Mouse (Mus musculus): ENCODE measurements at regions not wholly inside any gene's neighbourhood (a gene's known extent, or its start where the extent isn't known, plus 50 kb on each side); places are given as distances from the start of the nearest gene placed in this dataset.

DNA sequence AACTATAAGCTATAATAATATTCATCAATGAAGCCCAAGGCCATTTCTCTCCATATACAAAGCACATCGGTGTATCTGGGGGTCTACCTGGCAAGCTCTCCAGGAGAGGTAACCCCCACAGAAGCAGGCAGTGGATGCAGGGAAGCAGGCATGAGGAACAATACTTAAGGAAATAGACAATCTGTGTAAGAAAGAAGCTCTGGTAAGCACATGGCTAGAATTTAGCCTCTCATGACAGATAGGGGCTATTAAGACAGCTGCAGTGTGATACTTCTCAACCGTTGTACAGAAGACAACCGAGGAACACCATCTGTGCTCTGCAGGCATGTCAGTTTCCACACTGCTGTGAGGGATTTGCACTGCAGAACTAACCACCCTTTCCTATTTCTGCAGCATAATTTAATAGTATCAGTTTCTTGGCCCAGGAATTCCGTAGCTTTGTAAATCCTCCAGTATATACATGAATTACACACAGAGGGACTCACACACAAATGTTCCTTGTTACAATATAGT, 108.1 kb upstream of the Lpar1 start:
- no peak for DNase-seq

DNA sequence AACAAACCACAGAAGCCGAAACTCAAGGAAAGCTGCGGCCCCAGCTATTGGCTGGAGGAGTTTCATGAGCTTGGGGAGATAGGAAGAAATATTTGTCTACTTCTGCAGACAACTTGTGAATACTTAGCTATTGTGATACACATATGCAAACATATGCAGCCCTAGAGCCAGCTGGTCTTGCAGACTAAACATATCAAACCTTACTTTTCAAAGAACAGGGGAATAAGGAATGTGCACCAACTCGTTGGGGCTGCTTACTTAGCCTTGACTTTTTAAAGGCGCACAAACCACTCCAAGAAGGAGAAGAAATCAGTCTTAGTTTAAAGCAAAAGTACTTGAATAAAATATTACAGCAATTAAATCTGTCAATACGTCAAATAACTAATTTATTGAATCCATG, 106.8 kb upstream of the Lpar1 start:
- DNase-seq: no peak

DNA sequence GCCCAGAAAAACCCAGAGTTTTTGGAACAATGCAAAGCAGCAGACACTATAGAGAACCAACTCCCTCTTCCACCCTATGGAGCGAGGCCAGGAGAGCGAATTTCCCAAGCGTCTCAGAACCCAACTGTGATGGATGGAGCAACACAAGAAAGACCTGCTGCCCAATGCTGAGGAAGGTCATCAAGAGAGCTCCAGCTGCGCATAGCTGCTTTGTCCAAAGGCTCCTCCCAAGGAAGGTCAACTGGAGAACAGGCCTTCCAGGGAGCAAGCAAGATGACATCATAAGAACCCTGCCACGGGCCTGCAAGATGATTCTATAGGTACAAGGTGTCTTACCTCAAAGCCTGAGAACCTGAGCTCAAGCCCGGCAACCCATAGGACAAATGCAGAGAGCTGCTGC, 104.5 kb upstream of the Lpar1 start:
- no peak for DNase-seq

DNA sequence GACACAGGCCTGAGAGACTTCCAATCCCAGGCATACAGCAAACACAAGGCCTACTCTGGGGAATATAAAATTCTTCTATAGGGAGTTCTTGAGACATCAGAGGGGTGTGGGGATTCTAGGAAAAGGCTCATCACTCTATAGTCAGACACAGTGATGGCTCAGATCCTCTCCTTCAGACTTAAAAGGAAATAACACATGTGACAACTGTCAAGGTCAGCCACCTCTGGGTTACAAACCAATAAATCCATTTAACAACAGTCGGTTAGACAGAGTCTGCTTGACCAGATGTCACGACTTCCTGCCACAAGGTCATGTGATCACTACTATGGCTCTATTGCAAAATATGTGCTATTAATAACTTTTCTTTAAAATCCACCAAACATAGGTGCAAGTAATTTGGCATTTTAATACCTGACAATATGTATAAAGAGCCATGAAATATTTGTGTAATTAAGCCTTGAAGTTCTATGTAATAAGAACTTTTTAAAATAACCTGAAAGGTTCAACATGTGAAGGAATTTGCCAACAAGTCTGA, 94.1 kb upstream of the Lpar1 start:
- no peak for DNase-seq

DNA sequence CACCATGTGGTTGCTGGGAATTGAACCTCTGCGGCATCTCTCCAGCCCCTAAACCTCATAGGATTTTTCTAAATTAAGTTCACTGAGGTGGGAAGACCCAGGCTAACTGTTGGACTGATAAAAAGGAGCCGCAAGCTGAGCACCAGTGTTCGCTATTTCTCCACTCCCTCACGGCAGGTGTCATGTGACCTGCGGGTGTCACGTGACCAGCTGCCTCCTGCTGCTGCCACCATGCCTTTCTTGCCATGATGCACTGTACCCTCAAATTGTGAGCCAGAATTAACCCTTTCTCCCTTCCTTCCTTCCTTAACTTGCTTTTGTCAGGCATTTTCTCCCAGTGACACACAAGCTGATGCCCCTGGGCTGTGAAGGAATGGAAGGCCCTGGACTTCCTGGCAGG, 93.1 kb upstream of the Lpar1 start:
- no peak for DNase-seq

DNA sequence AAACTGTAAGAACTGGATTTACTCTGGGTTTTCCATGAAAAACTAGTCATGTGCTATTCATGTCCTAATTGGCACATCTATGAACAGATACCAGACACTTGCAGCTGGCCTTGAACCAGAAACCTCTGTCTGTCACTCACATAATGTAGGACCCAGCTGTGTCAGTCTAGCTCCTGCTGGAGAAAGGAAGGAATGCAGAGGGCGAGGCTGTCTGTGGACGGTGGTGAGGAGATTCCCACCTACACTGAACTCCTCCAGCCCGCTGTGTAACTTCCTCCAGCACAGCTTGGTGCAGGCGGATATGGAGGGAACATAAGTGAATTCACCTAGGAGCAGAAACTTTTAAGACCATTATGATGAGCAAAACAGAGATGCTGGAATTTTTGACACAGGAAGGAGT, 89.7 kb upstream of the Lpar1 start:
- DNase-seq: no peak

DNA sequence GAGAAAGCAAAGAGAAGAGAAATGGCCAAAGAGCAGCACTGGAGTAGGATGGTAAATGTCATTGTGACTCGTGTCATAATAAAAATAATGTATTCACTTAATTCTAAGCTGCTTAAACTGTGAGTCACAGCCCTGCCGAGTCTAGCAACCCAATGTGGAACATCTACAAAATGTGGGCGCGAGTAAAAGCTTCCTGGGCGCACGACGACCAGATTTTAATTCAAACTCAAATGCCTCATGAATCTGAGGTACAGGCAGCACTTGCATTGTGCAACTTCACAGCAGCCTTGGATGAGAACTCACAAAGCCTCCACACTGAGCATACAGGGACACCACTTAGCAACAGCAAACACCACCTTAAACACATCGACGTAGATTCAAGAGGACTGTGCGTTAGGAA, 88.5 kb upstream of the Lpar1 start:
- no peak for DNase-seq

DNA sequence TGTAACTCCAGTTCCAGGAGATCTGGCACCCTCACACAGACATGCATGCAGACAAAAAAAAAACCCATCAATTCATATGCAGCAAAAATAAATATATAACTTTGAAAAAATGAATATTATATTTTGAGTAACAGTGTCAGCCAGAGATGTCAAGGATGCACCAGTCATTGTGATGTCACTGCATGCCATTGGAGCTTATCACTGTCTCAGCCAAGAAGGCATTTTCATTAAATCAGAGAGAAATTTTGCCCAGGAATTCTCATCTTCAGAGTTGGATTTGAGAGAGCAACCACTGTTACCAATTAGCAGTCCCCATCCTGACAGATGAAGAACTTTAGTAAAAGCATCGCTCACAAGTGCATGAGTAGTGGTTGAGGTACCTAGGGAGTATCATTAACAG, 79.0 kb upstream of the Lpar1 start:
- peak; percentile 35 to 38 for DNase-seq

DNA sequence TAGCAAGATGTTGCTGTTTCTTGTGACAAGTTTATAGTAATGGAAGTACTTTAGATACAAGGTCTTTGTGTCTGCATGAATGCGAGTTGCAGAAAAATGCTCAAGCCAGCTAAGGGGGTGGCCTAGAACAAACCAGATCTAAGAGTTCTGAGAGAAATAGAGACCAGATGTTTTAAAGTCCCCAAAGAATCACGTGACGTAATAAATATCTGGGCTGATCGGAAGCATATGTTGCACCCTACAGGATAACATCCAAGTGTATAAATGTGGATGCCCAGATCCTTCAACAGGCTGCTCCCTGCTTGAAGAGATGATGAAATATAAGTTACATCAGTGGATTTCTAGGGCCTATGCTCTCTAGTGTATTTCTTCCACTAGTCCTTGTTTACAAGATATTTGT, 77.7 kb upstream of the Lpar1 start:
- DNase-seq: no peak

DNA sequence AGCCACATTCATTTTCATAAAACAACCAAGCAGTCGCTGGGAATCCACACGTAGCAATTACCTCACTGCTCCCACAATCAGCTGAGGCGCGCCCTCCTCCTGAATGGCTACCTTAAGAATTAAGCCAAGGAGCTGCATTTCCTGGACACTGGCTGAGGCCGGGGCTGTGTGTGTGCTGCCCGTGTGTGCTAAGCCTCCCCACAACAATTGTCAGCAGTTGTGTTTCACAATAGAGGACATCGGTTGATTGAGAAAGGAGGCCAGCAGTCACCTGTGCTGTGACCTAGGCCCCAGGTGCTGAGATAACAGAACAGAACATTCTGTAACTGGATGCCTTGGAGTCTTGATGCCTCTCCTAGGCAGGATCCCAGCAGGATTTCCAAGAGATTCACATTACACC, 73.3 kb upstream of the Lpar1 start:
- no peak for DNase-seq

DNA sequence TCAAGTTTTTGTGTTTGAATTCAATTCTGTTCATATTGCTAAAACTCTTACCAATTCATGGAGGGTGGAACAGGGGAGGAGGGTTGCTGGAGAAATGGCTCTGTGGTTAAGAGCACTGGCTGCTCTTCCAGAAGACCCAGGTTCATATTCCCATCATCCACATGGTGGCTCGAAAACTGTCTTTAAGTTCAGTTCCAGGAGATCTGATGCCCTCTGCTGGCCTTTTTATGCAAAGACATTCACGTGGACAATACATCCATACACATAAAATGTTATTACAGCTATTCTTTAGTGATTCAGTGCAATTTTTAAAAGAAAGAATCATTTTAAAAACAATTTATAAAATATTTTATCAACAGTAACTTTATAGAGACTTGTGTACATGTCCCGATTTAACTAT, 70.4 kb upstream of the Lpar1 start:
- no peak for DNase-seq

DNA sequence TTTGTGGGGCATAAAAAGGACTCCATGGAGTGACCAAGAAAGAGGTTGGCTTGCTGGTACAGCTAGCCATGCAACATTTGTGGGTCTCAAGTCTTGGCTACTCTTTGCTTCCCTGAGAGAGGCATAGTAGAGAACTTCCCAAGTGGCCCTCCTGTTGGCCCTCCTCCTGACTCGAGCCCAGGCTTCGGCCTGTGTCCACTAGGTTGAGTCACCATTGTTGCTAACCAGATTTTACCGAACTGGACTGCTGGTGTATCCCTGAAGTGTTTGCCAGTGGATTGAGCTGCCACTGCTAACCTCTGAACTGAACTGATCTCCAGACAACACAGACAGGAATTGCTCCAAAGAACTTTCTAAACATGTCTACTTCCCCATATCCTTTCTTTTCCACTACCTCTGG, 66.9 kb upstream of the Lpar1 start:
- peak; percentile 46 to 61 for DNase-seq

DNA sequence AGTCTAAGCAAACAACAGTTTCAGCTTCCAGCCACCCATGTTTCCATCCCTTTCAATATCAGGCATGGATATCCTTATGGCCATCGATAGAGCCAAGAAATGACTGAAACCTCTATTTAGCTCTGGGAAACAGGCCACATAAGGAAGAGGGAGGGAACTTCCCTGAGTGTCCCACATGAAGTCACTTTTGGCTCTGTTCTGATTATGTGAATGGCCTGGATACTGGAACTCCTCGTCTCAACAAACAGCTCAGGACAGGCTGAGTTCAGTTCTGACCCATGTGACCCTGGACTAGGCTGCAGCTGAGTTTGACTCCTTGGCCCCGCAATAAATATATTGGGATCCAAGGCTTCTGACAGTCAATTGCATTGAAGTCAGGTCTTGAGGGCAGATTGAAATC, 63.6 kb upstream of the Lpar1 start:
- no peak for DNase-seq

DNA sequence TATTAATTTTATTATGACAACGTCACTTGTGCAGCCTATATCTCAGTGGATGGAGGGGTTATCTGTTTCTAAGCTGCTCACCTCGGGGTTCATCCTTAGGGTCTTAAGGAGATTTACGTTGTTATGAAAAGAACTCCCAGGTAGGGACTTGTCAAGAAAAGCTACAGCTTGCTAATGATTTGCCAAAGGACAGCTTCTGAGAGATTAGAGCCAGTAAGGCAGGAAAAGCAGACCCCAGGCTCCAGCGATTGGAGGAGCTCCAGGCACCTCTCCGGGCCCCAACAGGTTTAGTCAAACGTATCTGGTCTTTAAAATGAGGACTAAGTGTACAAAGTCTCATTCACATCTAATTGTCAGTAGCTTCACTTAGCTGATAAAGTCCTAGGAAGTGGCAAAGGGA, 59.8 kb upstream of the Lpar1 start:
- DNase-seq: no peak

DNA sequence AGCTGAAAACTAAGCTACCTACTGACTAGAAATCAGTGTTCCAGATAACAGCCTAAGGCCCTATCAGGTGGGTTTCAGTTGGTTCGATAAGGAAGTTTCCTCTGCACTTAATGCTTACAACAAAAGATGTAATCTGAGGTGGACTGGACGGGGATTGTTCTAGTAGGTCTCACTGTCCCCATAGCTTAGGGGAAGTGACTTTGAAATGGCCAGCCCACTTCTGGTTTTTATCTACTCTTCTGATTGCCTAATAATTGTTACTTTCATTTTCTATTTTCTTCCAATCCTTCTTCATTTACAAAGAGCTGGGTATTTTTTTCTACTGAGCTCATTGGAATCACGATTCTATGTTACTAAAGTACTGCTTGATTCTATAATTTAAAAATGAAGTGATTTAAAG, 59.3 kb upstream of the Lpar1 start:
- DNase-seq: no peak

DNA sequence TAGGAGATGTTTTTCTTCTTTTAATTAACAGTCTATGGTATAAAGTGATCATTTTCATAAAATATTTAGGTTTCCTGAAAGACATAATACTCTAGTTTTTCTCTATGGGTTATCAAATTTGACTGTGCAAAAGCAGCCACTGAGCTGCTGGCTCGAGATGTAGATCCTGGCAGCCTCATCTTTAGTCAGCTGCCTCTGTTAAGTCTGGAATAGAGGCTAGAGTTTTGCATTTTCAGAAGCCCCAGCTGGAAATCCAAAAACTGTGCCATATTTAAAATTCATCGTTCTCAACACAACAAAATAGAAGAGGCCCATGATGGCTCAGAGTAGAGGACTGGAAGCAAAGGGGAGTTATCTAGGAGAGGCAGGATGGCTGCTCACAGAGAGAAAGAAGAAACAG, 53.8 kb upstream of the Lpar1 start:
- no peak for DNase-seq

DNA sequence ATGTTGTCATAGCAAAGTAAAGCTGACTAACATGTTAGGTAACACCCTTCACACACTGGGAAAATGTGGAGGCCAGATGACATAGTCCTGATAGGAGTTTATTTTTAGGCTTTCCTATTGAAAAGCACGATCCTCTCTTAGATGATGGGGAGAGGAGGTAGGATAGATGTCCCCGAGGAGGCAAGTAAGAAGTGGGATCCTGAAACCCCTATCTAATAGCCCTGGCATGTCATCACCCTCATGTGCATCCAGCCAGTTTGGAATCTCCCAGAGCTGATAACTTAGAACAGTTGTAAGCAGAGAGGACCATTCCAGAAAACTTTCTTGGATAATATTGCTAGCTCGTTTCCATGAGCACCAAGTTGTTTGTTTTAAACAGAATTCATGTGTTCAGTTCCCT, 52.2 kb upstream of the Lpar1 start:
- no peak for DNase-seq
